Mouse (Mus musculus) mouse embryonic stem cell (cell line): Measurements from ENCODE around the gene Fbxo28.

Source experiments
- in situ Hi-C, 2 experiments: fragments of 300-500 bp; cut with MboI; formaldehyde crosslinking; loops; 1 replicate in 1 of 2; 3 replicates in 1 of 2; pipeline ENCODE4 v1.14.3; 2019 to 2020; ENCODE audit warnings: low sequenced_read_pairs in 2 of 2, low pct_unique_long_range_greater_than_20kb in 1 of 2, mixed read lengths in 1 of 2; ENCODE audit not compliant: unreplicated experiment in 1 of 2

Gene Fbxo28

DNA sequence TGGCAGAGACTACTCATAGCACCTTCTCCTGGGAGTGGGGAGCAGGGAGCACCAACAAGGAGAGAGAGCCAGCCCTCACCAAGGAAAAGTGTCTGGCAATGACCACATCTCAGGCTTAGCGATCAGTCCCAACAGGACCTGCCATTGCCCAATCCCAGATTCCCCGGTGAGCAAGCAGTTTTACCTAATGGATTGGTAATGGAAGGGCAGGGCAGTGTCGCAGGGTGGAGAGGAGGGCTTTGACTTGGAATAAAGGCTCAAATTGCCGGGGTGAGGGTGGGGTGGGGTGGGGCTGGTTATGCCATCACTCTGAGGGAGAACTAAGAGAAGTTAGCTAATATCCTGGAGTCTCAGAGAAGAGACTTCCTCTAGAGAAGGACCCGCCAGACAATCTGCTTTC lies 69.8 kb downstream of the Fbxo28 start:
- in situ Hi-C loops: no loop called here

GRCm38 (mm10) chr1:182271130-182271529 lies 70.3 kb downstream of the Fbxo28 start:
- in situ Hi-C loops: no loop called here

DNA sequence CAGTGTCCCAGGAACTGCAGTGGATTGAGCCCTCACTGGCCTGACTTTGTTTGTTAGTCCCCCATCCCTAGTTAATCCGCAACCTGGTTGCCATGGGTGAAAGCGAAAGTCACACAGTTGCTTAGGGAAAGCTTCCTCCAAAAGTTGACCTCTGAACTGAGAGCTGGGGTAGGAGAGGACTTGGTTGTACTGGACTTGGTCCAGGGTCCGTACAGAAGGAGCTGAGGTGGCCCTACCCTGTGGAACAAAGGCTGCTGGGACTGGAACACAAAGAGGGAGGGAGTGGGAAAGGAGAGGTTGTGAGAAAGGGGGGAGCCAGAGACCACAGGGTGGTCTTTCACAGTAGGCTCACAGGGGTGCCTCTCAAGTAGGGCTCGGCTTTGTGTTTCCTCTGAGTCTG lies 73.1 kb downstream of the Fbxo28 start:
- in situ Hi-C loops: no loop called here

GRCm38 (mm10) chr1:182266028-182266525 lies 75.4 kb downstream of the Fbxo28 start:
- in situ Hi-C loops: no loop called here
